Mouse (Mus musculus) liver, adult (tissue): ENCODE data around the gene Rab1b.

Experiments used
- GATA4 ChIP-seq: IDR thresholded peaks from 2 replicates; pipeline ENCODE4 v1.6.1; 2014; ENCODE audit warnings: mild to moderate bottlenecking, low read length; ENCODE audit not compliant: insufficient replicate concordance

Gene Rab1b

DNA sequence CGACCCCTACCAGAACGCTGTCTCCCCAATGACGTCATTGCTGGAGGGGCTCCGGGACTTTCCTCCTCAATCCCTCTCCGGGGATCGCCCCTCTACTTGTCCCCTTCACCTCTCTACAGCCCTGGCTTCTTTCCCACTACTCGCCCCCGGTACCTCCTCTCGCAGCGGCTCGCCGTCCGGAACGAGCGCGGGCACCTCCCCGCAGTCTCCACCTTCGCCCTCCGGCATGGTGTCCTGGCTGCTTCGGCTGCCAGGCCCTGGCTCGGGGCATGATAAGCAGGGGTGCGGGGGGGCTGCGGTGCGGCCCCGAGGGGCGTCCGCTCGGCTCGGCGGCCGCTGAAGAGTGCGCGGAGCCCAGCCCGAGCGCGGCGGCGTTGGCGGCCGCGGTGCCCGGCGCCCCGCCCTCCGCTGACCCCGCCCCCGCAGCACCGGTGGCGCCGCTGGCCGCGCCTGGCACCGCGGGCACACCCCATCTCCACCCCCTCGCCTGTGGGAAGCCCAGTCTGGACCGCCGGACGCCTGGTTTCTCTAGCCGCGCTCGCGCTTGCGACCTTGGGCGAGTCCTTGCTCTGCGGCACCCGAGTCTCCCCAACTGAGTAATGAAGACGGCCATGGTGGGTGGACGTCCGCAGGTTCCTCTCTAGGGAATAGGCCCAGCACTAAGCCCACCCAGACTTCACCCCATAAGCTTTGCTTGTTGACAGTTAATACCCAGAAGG, 21.6 kb downstream of the Rab1b start, which contains the start of gene Tmem151a:
Gene Tmem151a (minus strand): TSS at position 387 of the 719 bp plus-strand sequence.
- TF ChIP-seq GATA4: no peak

GRCm38 (mm10) chr19:5084834-5085144, 22.1 kb downstream of the Rab1b start:
- TF ChIP-seq GATA4: no peak

GRCm38 (mm10) chr19:5083961-5084833, 22.7 kb downstream of the Rab1b start:
- no peak for TF ChIP-seq GATA4

- no peak for TF ChIP-seq GATA4
These were observed 24.3 kb downstream of the Rab1b start for GRCm38 (mm10) chr19:5082596-5082995.

- TF ChIP-seq GATA4: no peak
These were observed 24.9 kb downstream of the Rab1b start for GRCm38 (mm10) chr19:5082005-5082404.

GRCm38 (mm10) chr19:5079279-5079678, 27.6 kb downstream of the Rab1b start:
- no peak for TF ChIP-seq GATA4

GRCm38 (mm10) chr19:5073518-5073917, 33.4 kb downstream of the Rab1b start:
- no peak for TF ChIP-seq GATA4

GRCm38 (mm10) chr19:5073028-5073427, 33.8 kb downstream of the Rab1b start:
- TF ChIP-seq GATA4: no peak

DNA sequence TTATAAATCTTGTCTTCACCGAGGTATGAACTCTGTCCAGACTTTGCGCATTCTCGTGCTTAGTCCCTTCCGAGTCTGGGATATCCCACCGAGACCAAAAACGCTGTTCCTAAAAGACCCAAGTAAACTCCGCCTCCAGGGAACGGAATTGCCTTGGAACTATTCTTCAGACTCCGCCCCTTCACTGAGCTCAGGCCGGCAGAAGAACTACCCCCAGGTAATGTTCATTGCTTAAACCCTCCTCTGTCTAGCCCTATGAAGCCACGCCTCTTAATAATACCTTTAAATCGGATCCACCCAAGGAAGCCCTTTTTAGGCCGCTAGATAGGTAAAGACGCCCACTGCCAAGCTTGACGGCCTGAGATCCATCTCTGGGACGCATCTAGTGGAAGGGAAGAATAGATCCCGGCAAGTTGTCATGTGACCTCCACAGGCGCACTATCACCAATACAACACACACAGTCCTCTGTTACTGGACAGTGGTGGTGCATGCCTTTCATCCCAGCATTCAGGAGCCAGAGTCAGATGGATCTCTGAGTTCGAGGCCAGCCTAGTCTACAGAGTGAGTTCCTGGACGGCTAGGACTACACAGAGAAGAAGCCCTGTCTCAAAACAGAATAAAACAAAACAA, 34.4 kb downstream of the Rab1b start:
- TF ChIP-seq GATA4: no peak

DNA sequence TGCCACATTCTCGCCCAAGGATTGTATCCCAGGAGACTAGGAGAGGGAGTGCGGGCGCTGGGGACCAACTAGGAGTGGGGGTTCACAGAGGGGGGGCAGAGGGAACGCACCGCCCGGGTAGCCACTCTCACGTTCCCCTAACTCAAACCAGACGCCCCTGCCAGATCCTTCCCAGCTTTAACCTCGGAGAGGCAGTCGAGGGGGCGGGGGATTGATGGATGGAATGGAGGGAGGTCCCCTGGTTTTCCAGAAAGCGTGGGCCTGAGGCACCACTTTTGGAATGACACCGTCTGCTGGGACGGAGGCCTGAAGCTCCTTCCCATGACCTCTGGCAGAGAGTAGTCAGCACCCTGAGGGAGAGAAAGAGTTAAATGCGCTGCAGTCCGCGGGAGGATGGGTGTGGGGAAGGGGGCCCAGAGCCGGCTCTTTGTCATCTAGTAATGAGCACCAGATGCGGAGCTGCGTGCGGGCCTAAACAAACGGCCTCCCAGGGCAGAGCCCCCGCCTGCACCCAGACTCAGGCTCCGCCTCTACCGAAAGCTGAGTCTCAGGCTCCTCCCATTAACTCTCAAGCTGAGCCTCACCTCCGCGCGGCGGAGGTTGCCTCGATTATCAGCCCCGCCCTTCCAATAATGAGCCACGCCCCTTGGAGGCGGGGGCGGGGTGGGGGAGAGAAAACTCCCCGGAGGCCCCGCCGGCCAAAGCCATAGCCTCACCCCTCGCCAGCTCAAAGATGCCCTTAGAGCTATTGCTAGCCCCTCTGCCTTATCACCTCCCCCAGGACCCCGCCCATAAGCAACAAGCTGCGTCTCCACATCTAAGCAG, 35.1 kb downstream of the Rab1b start:
- TF ChIP-seq GATA4: no peak

DNA sequence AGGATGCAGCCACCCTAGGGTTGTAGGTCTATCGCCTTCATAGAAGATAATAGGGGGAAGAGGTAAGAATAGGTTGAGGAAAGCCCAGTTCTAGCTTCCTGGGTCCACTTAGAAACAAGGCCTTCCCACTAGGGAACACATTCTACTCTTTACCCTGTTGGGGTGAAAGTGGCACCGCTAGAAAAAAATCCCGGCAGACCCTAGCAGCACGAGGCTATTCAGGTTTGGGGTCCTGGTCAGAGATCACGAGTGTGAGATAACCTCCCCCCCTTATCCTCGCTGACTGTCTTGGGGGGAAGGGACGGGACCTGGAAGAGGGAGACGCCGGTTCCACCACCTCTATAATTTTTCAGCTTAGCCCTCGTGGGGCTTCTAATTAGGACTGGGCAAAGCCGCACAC, 35.8 kb downstream of the Rab1b start:
- no peak for TF ChIP-seq GATA4

GRCm38 (mm10) chr19:5069978-5070377, 36.9 kb downstream of the Rab1b start:
- TF ChIP-seq GATA4: no peak

- TF ChIP-seq GATA4: no peak
These were observed 37.4 kb downstream of the Rab1b start for GRCm38 (mm10) chr19:5069486-5069885.

GRCm38 (mm10) chr19:5068570-5069234, 38.2 kb downstream of the Rab1b start:
- TF ChIP-seq GATA4: no peak

GRCm38 (mm10) chr19:5067867-5068569, 38.9 kb downstream of the Rab1b start, which contains the start of gene Cd248:
Gene Cd248, plus strand, starts transcription at chr19:5068078.
- TF ChIP-seq GATA4: no peak
